Mouse (Mus musculus) ES-Bruce4 (cell line): Measurements from ENCODE around the gene Clmn.

ENCODE experiments used
- CTCF ChIP-seq: IDR thresholded peaks from one replicate; pipeline ENCODE4 v1.8.1; 2011; ENCODE audit warnings: low read depth, low read length
- EP300 ChIP-seq: IDR thresholded peaks from 2 replicates; pipeline ENCODE4 v1.6.1; 2011; ENCODE audit warnings: low read depth, low read length; ENCODE audit not compliant: insufficient read depth
- POLR2A ChIP-seq: IDR thresholded peaks from one replicate; pipeline ENCODE4 v1.8.1; 2011; ENCODE audit warnings: low read length; ENCODE audit not compliant: insufficient read depth

DNA sequence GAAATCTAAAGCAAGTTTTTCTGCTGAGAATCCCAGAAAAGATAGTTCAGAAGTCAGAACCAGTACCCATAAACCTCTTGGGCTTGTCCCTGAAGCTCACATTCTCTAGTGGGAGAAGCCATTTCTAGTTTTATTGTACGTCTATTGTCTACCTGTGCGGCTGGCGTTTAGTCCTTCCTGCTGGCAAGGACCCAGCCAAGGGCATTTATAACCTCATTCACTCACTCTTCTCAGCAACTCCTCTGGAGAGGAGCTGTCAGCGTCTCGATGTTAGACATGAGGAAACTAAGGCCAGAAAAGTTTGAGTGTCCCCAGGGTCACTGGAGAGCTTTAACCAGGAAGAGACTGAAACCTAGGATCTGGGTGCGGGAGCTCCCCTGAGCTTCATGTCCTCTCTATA is 7.1 kb upstream of the Clmn start:
- TF ChIP-seq CTCF (no peak), POLR2A (no peak), EP300 (no peak)
